Mouse (Mus musculus) ES-E14 (cell line): ENCODE data around the gene Olfr493.

Source experiments
- CHD2 ChIP-seq: IDR thresholded peaks from 2 replicates; pipeline ENCODE4 v1.6.1; 2014; ENCODE audit warnings: mild to moderate bottlenecking, low read depth, low read length, inconsistent platforms
- HCFC1 ChIP-seq: IDR thresholded peaks from 2 replicates; pipeline ENCODE4 v1.6.1; 2012; ENCODE audit warnings: low read length, inconsistent platforms, borderline replicate concordance; ENCODE audit not compliant: insufficient read depth
- MAFK ChIP-seq: IDR thresholded peaks from 2 replicates; pipeline ENCODE4 v1.6.1; 2014; ENCODE audit warnings: mild to moderate bottlenecking, low read depth, low read length, inconsistent platforms; ENCODE audit not compliant: insufficient read depth
- ZC3H11A ChIP-seq: IDR thresholded peaks from 2 replicates; pipeline ENCODE4 v1.6.1; 2012; ENCODE audit warnings: low read depth, mild to moderate bottlenecking, inconsistent platforms, low read length, borderline replicate concordance
- ZNF384 ChIP-seq: IDR thresholded peaks from 2 replicates; pipeline ENCODE4 v1.6.1; 2012; ENCODE audit warnings: low read depth, low read length, inconsistent platforms

DNA sequence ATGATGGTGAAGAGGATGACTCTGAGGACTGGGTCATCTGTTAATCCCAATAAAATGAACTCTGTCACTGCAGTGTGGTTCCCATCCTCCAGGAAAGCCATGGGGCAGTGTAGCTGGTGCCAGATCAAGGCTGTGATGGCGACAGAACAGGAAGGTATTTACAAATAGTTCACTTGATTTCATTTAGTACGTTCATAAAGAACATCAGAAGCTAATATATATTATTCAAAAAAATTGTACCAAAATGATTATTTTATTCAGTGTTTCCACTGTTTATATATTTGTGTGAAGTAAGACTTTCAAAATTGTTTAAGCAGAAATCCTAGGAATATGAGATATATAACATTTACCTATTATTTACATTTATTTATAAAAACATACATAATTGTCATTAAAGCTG is 23.2 kb downstream of the Olfr493 start, which contains the start of gene Olfr492:
- no peak for TF ChIP-seq ZNF384
- TF ChIP-seq MAFK = no peak
- no peak for TF ChIP-seq CHD2
- no peak for TF ChIP-seq ZC3H11A
- TF ChIP-seq HCFC1 = no peak
